Mouse (Mus musculus): Measurements from ENCODE around the gene Zfp275. TPM values are rescaled to one million over a fixed set of nuclear protein-coding genes. Genes with fewer than 3 reads are reported as not detected.
"Not testable (repeated sequence)": the region's sequence is repeated elsewhere in the genome, so short reads cannot be mapped to it uniquely, and the experiment has no call there.

The Zfp275 gene
- polyA plus RNA-seq, 1 experiment from 2014 or later = 8.4 TPM

GRCm38 (mm10) chrX:73391481-73391880 lies 49.1 kb downstream of the Zfp275 start:
- 63% methylated on average over 4 of the region's 4 CpGs for WGBS
- ATAC-seq (replicated peaks; ENCODE audit: extremely low read depth, insufficient read depth, low FRiP score) = no peak
- H3K9me3 ChIP-seq (replicated peaks; ENCODE audit: control insufficient read depth, low read length) = no peaks in the 10 kb centered on the region

DNA sequence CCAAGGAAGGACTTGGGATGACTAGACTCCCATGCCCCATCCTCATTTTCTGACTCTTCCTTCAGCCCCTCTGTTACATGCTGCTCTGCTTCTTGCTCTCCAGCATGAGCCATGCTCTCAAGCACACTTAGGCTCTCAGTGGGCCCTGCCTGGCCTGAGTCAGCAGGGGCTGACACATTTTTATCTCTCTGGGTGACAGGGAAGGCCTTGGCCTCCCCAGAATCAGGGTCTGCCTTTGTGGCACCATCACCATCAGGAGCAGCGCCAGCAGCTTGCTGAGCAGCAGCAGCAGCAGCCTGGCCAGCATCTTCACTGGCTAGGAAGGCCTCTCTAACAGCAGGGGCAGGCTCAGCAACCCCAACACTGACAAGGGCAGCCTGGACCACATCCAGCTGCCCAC lies 54.0 kb downstream of the Zfp275 start:
- no peak overlapping the region for H3K9ac ChIP-seq (ENCODE audit: low read length)
- ATAC-seq (replicated peaks; ENCODE audit: extremely low read depth, insufficient read depth, low FRiP score) = no peak
- H3K4me1 ChIP-seq (ENCODE audit: control insufficient read depth, insufficient read depth, low read length) = no peaks in the 10 kb centered on the region
- no peak overlapping the region for H3K4me2 ChIP-seq (ENCODE audit: low read depth, low read length)
- no peaks in the 10 kb centered on the region for H3K9me3 ChIP-seq (replicated peaks; ENCODE audit: control insufficient read depth, low read length)
- no peaks in the 10 kb centered on the region for H3K36me3 ChIP-seq (ENCODE audit: control insufficient read depth, insufficient read depth)
- H3K27ac ChIP-seq (ENCODE audit: low read length) = no peak overlapping the region
- H3K4me3 ChIP-seq (ENCODE audit: low read length) = no peak overlapping the region
- WGBS = 73% methylated on average over 1 of the region's 1 CpGs
- no peaks in the 10 kb centered on the region for H3K27me3 ChIP-seq (ENCODE audit: control insufficient read depth, insufficient read depth, low read length)

More at GRCm38 (mm10) chrX:73391481-73391880, 49.1 kb downstream of the Zfp275 start:
- Histone ChIP-seq H3K36me3 (ENCODE audit: control insufficient read depth, insufficient read depth) (no peaks in the 10 kb centered on the region), H3K27ac (ENCODE audit: low read length) (no peak overlapping the region), H3K4me2 (ENCODE audit: low read depth, low read length) (no peak overlapping the region), H3K4me1 (ENCODE audit: control insufficient read depth, insufficient read depth, low read length) (no peaks in the 10 kb centered on the region), H3K9ac (ENCODE audit: low read length) (no peak overlapping the region), H3K4me3 (ENCODE audit: low read length) (no peak overlapping the region), H3K27me3 (ENCODE audit: control insufficient read depth, insufficient read depth, low read length) (no peaks in the 10 kb centered on the region)

GRCm38 (mm10) chrX:73398636-73399035 lies 56.2 kb downstream of the Zfp275 start, which contains the start of gene Gm18336:
TSS of gene Gm18336 (minus strand) at chrX:73398736.
- H3K4me3 ChIP-seq (ENCODE audit: low read length); H3K9ac ChIP-seq (ENCODE audit: low read length); ATAC-seq (replicated peaks; ENCODE audit: extremely low read depth, insufficient read depth, low FRiP score); H3K27me3 ChIP-seq (ENCODE audit: control insufficient read depth, insufficient read depth, low read length); H3K4me2 ChIP-seq (ENCODE audit: low read depth, low read length); H3K36me3 ChIP-seq (ENCODE audit: control insufficient read depth, insufficient read depth); H3K4me1 ChIP-seq (ENCODE audit: control insufficient read depth, insufficient read depth, low read length); H3K27ac ChIP-seq (ENCODE audit: low read length); H3K9me3 ChIP-seq (replicated peaks; ENCODE audit: control insufficient read depth, low read length): not testable (repeated sequence)
- WGBS = 76% methylated on average over 2 of the region's 2 CpGs

DNA sequence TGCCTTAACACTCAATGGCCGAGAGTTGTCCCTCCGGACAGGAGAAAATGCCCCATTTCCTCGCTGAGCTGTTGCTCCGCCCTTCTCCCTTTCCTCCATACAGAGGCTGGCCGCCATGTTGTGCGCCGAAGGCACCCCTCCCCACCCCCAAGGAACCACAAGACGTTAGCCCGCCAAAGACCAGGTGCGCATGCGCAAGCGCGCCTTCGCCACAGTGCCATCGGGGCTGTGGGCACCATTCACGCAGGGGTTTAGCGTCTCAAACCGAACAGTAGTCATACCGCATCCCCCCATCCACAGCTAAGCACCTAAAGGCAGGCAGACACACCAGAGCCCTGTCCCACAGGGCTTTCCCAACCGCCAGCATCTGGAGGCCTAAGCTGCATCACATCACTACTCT lies 58.5 kb downstream of the Zfp275 start:
- 86% methylated on average over 20 of the region's 20 CpGs for WGBS
- Histone ChIP-seq H3K27ac (ENCODE audit: low read length) (no peak overlapping the region), H3K4me1 (ENCODE audit: control insufficient read depth, insufficient read depth, low read length) (no peaks in the 10 kb centered on the region), H3K4me3 (ENCODE audit: low read length) (no peak overlapping the region), H3K27me3 (ENCODE audit: control insufficient read depth, insufficient read depth, low read length) (no peaks in the 10 kb centered on the region), H3K9ac (ENCODE audit: low read length) (no peak overlapping the region), H3K36me3 (ENCODE audit: control insufficient read depth, insufficient read depth) (no peaks in the 10 kb centered on the region), H3K4me2 (ENCODE audit: low read depth, low read length) (no peak overlapping the region), H3K9me3 (replicated peaks; ENCODE audit: control insufficient read depth, low read length) (no peaks in the 10 kb centered on the region)
- no peak for ATAC-seq (replicated peaks; ENCODE audit: extremely low read depth, insufficient read depth, low FRiP score)

GRCm38 (mm10) chrX:73401616-73402015 lies 59.2 kb downstream of the Zfp275 start:
- no peaks in the 10 kb centered on the region for H3K4me1 ChIP-seq (ENCODE audit: control insufficient read depth, insufficient read depth, low read length)
- H3K36me3 ChIP-seq (ENCODE audit: control insufficient read depth, insufficient read depth) = no peaks in the 10 kb centered on the region
- no peaks in the 10 kb centered on the region for H3K27me3 ChIP-seq (ENCODE audit: control insufficient read depth, insufficient read depth, low read length)
- no peak for ATAC-seq (replicated peaks; ENCODE audit: extremely low read depth, insufficient read depth, low FRiP score)
- 92% methylated on average over 12 of the region's 12 CpGs for WGBS
- no peak overlapping the region for H3K27ac ChIP-seq (ENCODE audit: low read length)
- no peak overlapping the region for H3K9ac ChIP-seq (ENCODE audit: low read length)
- H3K4me2 ChIP-seq (ENCODE audit: low read depth, low read length) = no peak overlapping the region
- no peaks in the 10 kb centered on the region for H3K9me3 ChIP-seq (replicated peaks; ENCODE audit: control insufficient read depth, low read length)
- no peak overlapping the region for H3K4me3 ChIP-seq (ENCODE audit: low read length)

Other genes with a start within 250 kb of the Zfp275 start
- 1.0 and 1.8 TPM in 2 replicates for gene Xlr3a, start 245.5 kb upstream of the Zfp275 start, polyA plus RNA-seq (2015; fragmentation: Nextera tagmentation; extraction: Ambion mirVana)
- gene Gm14685, start 225.6 kb upstream of the Zfp275 start, polyA plus RNA-seq (2015; fragmentation: Nextera tagmentation; extraction: Ambion mirVana) = 0.05 and 0.11 TPM in 2 replicates
- gene Xlr5b, start 193.8 kb upstream of the Zfp275 start, polyA plus RNA-seq (2015; fragmentation: Nextera tagmentation; extraction: Ambion mirVana) = not detected in 2 replicates
- gene DXBay18, start 193.2 kb upstream of the Zfp275 start, polyA plus RNA-seq (2015; fragmentation: Nextera tagmentation; extraction: Ambion mirVana) = not detected in 2 replicates
- gene Spin2d, start 165.6 kb upstream of the Zfp275 start, polyA plus RNA-seq (2015; fragmentation: Nextera tagmentation; extraction: Ambion mirVana) = not detected in 2 replicates
- 6.3 and 6.5 TPM in 2 replicates for gene Xlr3b, start 150.4 kb upstream of the Zfp275 start, polyA plus RNA-seq (2015; fragmentation: Nextera tagmentation; extraction: Ambion mirVana)
- gene Xlr4b, start 128.3 kb upstream of the Zfp275 start, polyA plus RNA-seq (2015; fragmentation: Nextera tagmentation; extraction: Ambion mirVana) = 2.4 and 4.1 TPM in 2 replicates
- 11.8 and 11.9 TPM in 2 replicates for gene F8a, start 114.3 kb upstream of the Zfp275 start, polyA plus RNA-seq (2015; fragmentation: Nextera tagmentation; extraction: Ambion mirVana)
- gene Xlr4c, start 99.5 kb upstream of the Zfp275 start, polyA plus RNA-seq (2015; fragmentation: Nextera tagmentation; extraction: Ambion mirVana) = 0.39 and 1.8 TPM in 2 replicates
- gene Xlr3c, start 77.2 kb upstream of the Zfp275 start, polyA plus RNA-seq (2015; fragmentation: Nextera tagmentation; extraction: Ambion mirVana) = not detected in 2 replicates
- gene Xlr5a, start 49.6 kb upstream of the Zfp275 start, polyA plus RNA-seq (2015; fragmentation: Nextera tagmentation; extraction: Ambion mirVana) = not detected in 2 replicates
- gene Xlr5c, start 49.6 kb upstream of the Zfp275 start, polyA plus RNA-seq (2015; fragmentation: Nextera tagmentation; extraction: Ambion mirVana) = not detected in 2 replicates
- gene Gm45015, start 5.8 kb upstream of the Zfp275 start, polyA plus RNA-seq (2015; fragmentation: Nextera tagmentation; extraction: Ambion mirVana) = not detected in 2 replicates
- not detected in 2 replicates for gene Gm18336, start 56.1 kb downstream of the Zfp275 start, polyA plus RNA-seq (2015; fragmentation: Nextera tagmentation; extraction: Ambion mirVana)
- gene Zfp92, start 68.5 kb downstream of the Zfp275 start, polyA plus RNA-seq (2015; fragmentation: Nextera tagmentation; extraction: Ambion mirVana) = not detected in 2 replicates
- not detected in 2 replicates for gene Trex2, start 92.7 kb downstream of the Zfp275 start, polyA plus RNA-seq (2015; fragmentation: Nextera tagmentation; extraction: Ambion mirVana)
- 40.2 and 42.3 TPM in 2 replicates for gene Haus7, start 116.4 kb downstream of the Zfp275 start, polyA plus RNA-seq (2015; fragmentation: Nextera tagmentation; extraction: Ambion mirVana)
- 98.9 and 99.9 TPM in 2 replicates for gene Bgn, start 141.0 kb downstream of the Zfp275 start, polyA plus RNA-seq (2015; fragmentation: Nextera tagmentation; extraction: Ambion mirVana)
- 0.14 and 0.22 TPM in 2 replicates for gene Atp2b3, start 160.5 kb downstream of the Zfp275 start, polyA plus RNA-seq (2015; fragmentation: Nextera tagmentation; extraction: Ambion mirVana)

All from heart, embryonic 16.5 days (tissue).